Mouse (Mus musculus) hindbrain, embryonic 11.5 days (tissue): ENCODE results near the gene Mgst3. TPM values are rescaled to one million over a fixed set of nuclear protein-coding genes. Genes with fewer than 3 reads are reported as not detected.

Source experiments
- ATAC-seq: fragments of 200-750 bp; cut with Nextera tagmentation; 2 replicates; pipeline ENCODE4 v1.8.0; 2017; ENCODE audit warnings: mild to moderate bottlenecking, moderate TSS enrichment, moderate library complexity; ENCODE audit not compliant: low FRiP score
- DNase-seq: peaks from one replicate; pipeline ENCODE4 v3.0.0-alpha.2; 2015; ENCODE audit warnings: low spot score
- H3K27ac ChIP-seq: fragments of 300-500 bp; sonication (generic); 2 replicates; pipeline ENCODE4 v1.5.1; 2014; ENCODE audit warnings: mild to moderate bottlenecking, low read depth, low read length
- H3K27me3 ChIP-seq: fragments of 300-500 bp; sonication (generic); 2 replicates; pipeline ENCODE4 v1.6.1; 2014; ENCODE audit warnings: mild to moderate bottlenecking, low read length, moderate library complexity, mixed read lengths; ENCODE audit not compliant: control insufficient read depth, insufficient read depth
- H3K36me3 ChIP-seq: fragments of 300-500 bp; sonication (generic); 2 replicates; pipeline ENCODE4 v1.6.1; 2014; ENCODE audit warnings: mild to moderate bottlenecking, low read length, moderate library complexity, mixed read lengths; ENCODE audit not compliant: control insufficient read depth, insufficient read depth
- H3K4me1 ChIP-seq: fragments of 300-500 bp; sonication (generic); replicated peaks from 2 replicates; pipeline ENCODE4 v1.6.1; 2014; ENCODE audit warnings: low read length, mixed read lengths; ENCODE audit not compliant: control insufficient read depth, insufficient read depth
- H3K4me2 ChIP-seq: fragments of 300-500 bp; sonication (generic); replicated peaks from 2 replicates; pipeline ENCODE4 v1.6.1; 2014; ENCODE audit warnings: mild to moderate bottlenecking, low read depth, low read length
- H3K4me3 ChIP-seq: fragments of 300-500 bp; sonication (generic); 2 replicates; pipeline ENCODE4 v1.5.1; 2014; ENCODE audit warnings: low read depth, low read length
- H3K9ac ChIP-seq: fragments of 300-500 bp; sonication (generic); 2 replicates; pipeline ENCODE4 v1.6.1; 2014; ENCODE audit warnings: low read depth, low read length
- H3K9me3 ChIP-seq: fragments of 300-500 bp; sonication (generic); 2 replicates; pipeline ENCODE4 v1.6.1; 2016; ENCODE audit warnings: low read length; ENCODE audit not compliant: control insufficient read depth
- WGBS: fragments of 180-500 bp; shearing (Covaris S2); extraction: QIAGEN DNeasy Blood & Tissue Kit; methylation state at CpG from one replicate; pipeline ENCODE4 v1.1.7; 2014; 5-methylcytosine and 5-hydroxymethylcytosine counted together
- polyA plus RNA-seq: library from polyadenylated mRNA; unstranded; fragments of >200 nt; fragmentation: Nextera tagmentation; extraction: Ambion mirVana; gene quantifications from 2 replicates; pipeline ENCODE4 v1.2.1, GENCODE M21; 2014

Gene Mgst3
- polyA plus RNA-seq, 1 experiment from 2014 or later, result 71.8 TPM

DNA sequence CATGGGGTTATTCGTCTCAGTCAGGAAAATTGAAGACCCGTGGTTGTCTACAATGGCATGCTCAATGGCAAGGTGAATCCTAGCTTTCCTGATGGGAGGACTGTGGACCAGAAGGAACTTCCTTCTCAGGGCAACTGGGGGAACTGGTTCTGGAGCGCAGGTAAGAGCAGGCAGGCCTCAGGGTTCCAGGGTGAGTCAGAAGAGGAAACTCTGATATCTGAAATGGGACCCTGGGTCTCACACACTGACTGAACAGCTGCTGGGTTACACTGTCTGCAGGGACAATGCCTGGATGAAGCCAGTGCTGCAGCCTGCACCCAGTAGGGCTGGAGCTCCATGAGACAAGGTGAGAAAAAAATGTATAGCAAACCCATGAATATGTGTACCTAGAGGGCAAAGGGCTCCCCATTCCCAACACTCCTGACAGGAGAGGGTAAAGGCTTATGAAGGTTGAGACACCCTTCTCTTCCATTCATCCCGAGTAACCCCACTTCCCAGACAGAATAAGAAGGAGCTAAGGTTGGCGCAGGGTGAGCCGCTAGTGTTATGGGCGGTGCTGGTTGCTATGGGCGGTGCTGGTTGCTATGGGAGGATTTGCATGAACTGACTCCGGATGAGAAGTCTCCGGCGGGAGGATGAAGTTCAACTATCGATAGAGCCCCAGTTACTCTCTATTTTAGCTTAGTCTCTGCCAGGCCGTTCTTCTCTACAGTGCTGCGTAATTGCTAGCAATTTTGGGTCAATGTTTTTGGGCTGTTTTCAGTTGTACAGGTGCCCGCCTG is 19.4 kb downstream of the Mgst3 start:
- H3K4me2 ChIP-seq, result peak overlapping the region; percentile 22; the same call in 1 of the 2 replicates

DNA sequence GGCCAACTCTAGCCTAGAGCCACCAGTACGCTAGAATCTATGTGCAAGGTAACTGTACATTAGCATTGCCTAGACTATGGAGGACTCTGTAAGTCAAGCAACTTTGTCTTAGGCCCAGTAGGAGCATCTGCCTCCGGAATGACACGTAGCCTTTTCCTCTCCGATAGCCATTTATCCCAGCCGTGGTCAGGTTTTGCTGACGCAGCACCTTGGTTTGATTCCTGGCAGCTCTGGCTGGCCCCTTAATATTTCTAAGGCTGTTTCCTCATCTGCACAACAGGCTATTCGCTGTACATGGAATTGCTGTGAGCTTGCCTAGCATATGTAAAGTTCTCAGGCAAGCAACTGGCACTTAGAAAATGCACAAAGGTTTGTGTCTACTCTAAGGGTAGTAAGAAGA is 20.9 kb downstream of the Mgst3 start:
- Histone ChIP-seq H3K36me3 (no peaks in the 10 kb centered on the region), H3K9me3 (no peaks in the 10 kb centered on the region), H3K4me1 (no peaks in the 10 kb centered on the region), H3K4me2 (no peak overlapping the region), H3K27ac (no peak overlapping the region), H3K9ac (no peak overlapping the region), H3K4me3 (no peak overlapping the region), H3K27me3 (no peaks in the 10 kb centered on the region)
- 94% methylated on average over 7 of the region's 7 CpGs for WGBS
- ATAC-seq (no peak), DNase-seq (no peak)

More for the DNA sequence above, 19.4 kb downstream of the Mgst3 start:
- no peaks in the 10 kb centered on the region for H3K4me1 ChIP-seq
- ATAC-seq, result peak; percentile 76
- 19% methylated on average over 15 of the region's 15 CpGs for WGBS
- H3K27me3 ChIP-seq, result no peaks in the 10 kb centered on the region
- H3K36me3 ChIP-seq, result no peaks in the 10 kb centered on the region
- no peak overlapping the region for H3K27ac ChIP-seq
- peak; percentile 81 for DNase-seq
- H3K9ac ChIP-seq, result no peak overlapping the region; the same call in 1 of the 2 replicates
- H3K9me3 ChIP-seq, result no peaks in the 10 kb centered on the region
- no peak overlapping the region for H3K4me3 ChIP-seq

DNA sequence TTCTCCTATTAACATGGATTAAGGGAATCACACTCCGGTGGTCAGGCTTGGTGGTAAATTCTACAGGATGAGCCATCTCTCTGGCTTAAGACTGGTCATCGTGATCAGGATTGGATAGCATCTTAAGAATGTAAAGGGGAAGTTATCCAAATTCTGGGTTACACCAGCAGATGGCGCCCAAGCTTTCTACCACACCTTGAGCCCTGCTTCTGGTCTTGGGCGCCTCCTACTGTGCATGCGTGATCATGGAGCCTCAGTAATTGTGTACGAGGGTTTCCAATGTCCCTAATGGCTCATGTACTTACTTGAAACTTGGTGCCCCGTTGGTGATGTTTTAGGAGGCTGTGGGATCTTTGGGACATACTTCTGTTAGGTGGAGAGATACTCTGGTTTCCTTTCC is 23.7 kb downstream of the Mgst3 start:
- Histone ChIP-seq H3K4me1 (no peaks in the 10 kb centered on the region), H3K9ac (no peak overlapping the region), H3K27me3 (no peaks in the 10 kb centered on the region), H3K36me3 (0 out of 2 replicates have a peak, but pooled peaks cover 3% of the 10 kb centered on the region), H3K4me2 (no peak overlapping the region), H3K27ac (no peak overlapping the region), H3K9me3 (no peaks in the 10 kb centered on the region), H3K4me3 (no peak overlapping the region)
- WGBS, result 13% methylated on average over 7 of the region's 7 CpGs
- peak; percentile 50 for ATAC-seq
- DNase-seq, result peak; percentile 92

DNA sequence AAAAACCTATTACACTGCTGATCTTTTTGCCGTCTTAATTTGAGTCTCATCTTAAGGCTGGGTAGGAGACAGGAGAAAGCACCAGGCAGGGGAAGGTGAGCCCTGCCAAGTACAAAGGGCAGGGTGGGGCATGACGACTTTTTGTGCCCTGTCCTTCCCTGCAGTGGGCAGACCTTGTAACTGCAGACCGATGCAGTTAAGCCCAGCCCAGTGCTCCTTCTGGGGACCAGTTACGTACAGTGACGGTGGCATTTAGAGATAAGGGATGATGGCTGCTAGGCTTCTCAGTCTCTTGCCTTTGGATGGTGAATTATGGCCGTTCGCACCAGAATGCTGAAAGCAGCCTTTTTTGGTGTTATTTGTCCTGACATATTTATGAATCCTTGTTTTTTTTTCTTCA is 25.1 kb downstream of the Mgst3 start:
- H3K9ac ChIP-seq, result no peak overlapping the region
- DNase-seq (no peak), ATAC-seq (no peak)
- H3K27me3 ChIP-seq, result no peaks in the 10 kb centered on the region
- H3K4me2 ChIP-seq, result no peak overlapping the region
- WGBS, result 82% methylated on average over 7 of the region's 7 CpGs
- H3K36me3 ChIP-seq, result 0 out of 2 replicates have a peak, but pooled peaks cover 3% of the 10 kb centered on the region
- H3K4me3 ChIP-seq, result no peak overlapping the region
- no peak overlapping the region for H3K27ac ChIP-seq
- H3K4me1 ChIP-seq, result no peaks in the 10 kb centered on the region
- no peaks in the 10 kb centered on the region for H3K9me3 ChIP-seq

DNA sequence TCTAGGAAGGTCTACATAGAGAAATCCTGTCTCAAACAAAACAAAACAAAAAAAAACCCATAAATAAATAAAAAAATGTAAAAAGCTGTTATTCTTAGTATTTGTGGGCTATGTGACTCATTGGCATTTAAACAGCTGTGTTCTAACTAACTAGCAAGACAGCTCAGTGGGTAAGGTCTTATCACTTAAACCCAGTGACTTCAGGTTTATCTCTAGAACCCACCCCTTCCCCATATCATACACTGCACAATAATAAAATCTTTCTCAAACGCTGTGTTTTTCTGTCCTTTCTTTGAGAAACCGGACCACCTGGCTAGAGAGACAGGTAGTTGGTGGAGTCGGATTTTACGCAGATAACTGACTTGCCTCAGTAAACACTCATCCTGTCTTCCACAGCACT is 25.6 kb downstream of the Mgst3 start:
- Histone ChIP-seq H3K36me3 (0 out of 2 replicates have a peak, but pooled peaks cover 3% of the 10 kb centered on the region), H3K4me3 (no peak overlapping the region), H3K27me3 (no peaks in the 10 kb centered on the region), H3K4me1 (no peaks in the 10 kb centered on the region), H3K9ac (no peak overlapping the region), H3K4me2 (no peak overlapping the region), H3K27ac (no peak overlapping the region), H3K9me3 (no peaks in the 10 kb centered on the region)
- DNase-seq (no peak), ATAC-seq (no peak)
- WGBS, result 92% methylated on average over 4 of the region's 4 CpGs

DNA sequence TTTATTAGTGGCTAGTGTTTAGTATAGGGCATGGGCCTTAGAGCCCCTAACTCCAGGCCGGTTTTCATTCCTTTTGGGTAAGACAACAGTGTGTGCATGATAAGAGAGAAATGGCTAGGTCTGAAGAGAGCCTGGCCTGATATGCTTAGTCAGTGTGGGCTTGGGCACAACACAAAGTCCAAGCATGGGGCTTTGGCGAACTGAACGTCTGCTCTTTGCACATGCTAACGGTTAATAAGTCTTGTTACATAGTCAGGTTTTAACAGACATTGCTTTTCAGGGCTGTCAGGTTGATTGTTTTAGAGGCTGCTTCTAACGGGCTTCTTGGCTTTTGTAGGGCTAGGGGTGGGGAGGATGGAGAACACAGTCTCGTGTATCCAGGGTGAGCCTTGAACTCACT is 27.0 kb downstream of the Mgst3 start:
- Histone ChIP-seq H3K4me1 (no peaks in the 10 kb centered on the region), H3K9me3 (no peaks in the 10 kb centered on the region), H3K36me3 (0 out of 2 replicates have a peak, but pooled peaks cover 3% of the 10 kb centered on the region), H3K9ac (no peak overlapping the region), H3K4me3 (no peak overlapping the region), H3K27ac (no peak overlapping the region), H3K27me3 (no peaks in the 10 kb centered on the region), H3K4me2 (no peak overlapping the region)
- DNase-seq (no peak), ATAC-seq (no peak)
- WGBS, result 92% methylated on average over 6 of the region's 6 CpGs

DNA sequence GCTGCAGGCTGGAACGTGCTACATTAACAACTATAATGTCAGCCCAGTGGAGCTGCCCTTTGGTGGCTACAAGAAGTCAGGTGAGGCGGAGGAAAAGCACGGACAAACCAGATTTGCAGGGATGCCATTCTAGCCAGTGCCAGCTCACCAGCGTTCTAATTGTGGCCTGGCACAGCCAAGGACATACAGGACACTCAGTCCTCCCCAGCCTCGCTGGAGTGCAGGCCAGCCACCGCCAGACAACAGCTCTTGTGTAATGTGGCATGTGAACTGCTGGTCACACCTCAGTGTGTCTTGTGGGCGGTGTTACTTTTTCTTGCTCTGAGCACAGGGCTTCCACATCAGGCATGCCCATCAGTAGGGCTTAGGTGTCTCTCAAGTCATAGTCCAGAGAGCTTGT is 27.8 kb downstream of the Mgst3 start:
- H3K9ac ChIP-seq, result no peak overlapping the region
- H3K4me1 ChIP-seq, result no peaks in the 10 kb centered on the region
- H3K27ac ChIP-seq, result no peak overlapping the region
- DNase-seq (no peak), ATAC-seq (no peak)
- no peaks in the 10 kb centered on the region for H3K27me3 ChIP-seq
- H3K4me2 ChIP-seq, result no peak overlapping the region
- H3K4me3 ChIP-seq, result no peak overlapping the region
- no peaks in the 10 kb centered on the region for H3K9me3 ChIP-seq
- H3K36me3 ChIP-seq, result 0 out of 2 replicates have a peak, but pooled peaks cover 3% of the 10 kb centered on the region
- WGBS, result 93% methylated on average over 7 of the region's 7 CpGs

DNA sequence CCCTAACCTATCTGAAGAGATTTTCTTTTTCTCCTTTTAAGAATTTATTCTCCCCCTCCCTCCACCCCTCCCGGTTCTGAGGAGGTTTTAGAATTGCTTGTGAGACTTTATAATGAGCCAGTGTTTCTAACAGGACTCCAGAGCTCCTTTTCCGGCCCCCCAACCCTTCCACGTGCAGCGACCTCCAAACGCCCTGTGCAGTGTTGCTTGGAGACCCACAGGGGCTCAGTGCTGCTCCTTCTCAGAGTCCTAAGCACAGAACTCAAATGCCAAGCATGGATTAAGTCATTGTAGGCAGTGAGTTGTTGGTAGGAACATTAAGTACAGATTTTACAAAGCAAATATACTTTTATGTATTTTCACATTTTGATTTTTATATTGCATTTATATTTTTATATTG is 30.3 kb downstream of the Mgst3 start:
- no peaks in the 10 kb centered on the region for H3K9me3 ChIP-seq
- 61% methylated on average over 5 of the region's 5 CpGs for WGBS
- H3K4me2 ChIP-seq, result no peak overlapping the region
- H3K9ac ChIP-seq, result no peak overlapping the region
- no peaks in the 10 kb centered on the region for H3K4me1 ChIP-seq
- 0 out of 2 replicates have a peak, but pooled peaks cover 3% of the 10 kb centered on the region for H3K36me3 ChIP-seq
- ATAC-seq (no peak), DNase-seq (no peak)
- no peak overlapping the region for H3K27ac ChIP-seq
- no peak overlapping the region for H3K4me3 ChIP-seq
- no peaks in the 10 kb centered on the region for H3K27me3 ChIP-seq

DNA sequence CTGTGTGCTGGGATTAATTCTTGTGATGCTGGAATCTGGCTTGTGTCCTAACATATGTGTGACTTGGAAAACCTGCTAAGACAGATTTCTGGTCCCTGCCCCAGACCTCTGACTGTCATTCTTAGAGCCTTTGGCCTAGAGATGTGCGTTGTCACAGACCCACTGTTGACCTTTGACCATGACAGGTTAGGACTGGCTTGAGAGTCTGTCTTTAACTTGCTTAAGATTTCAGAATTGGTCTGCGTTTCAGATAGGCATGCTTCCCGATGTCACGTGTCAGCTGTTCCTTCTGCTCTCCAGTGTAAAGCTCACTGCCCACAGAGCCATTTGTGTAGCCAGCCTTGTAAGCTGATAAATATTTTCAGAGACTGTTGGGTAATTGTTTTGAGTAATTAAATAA is 30.8 kb downstream of the Mgst3 start:
- Histone ChIP-seq H3K9me3 (no peaks in the 10 kb centered on the region), H3K4me2 (no peak overlapping the region), H3K9ac (no peak overlapping the region), H3K27me3 (no peaks in the 10 kb centered on the region), H3K36me3 (0 out of 2 replicates have a peak, but pooled peaks cover 3% of the 10 kb centered on the region), H3K27ac (no peak overlapping the region), H3K4me1 (no peaks in the 10 kb centered on the region), H3K4me3 (no peak overlapping the region)
- DNase-seq (no peak), ATAC-seq (no peak)
- WGBS, result 89% methylated on average over 4 of the region's 4 CpGs
